Mouse (Mus musculus) kidney, postnatal 0 days (tissue): ENCODE measurements around the gene Zfp948. TPM values are rescaled to one million over a fixed set of nuclear protein-coding genes. Genes with fewer than 3 reads are reported as not detected.
"Not testable (repeated sequence)": the region's sequence is repeated elsewhere in the genome, so short reads cannot be mapped to it uniquely, and the experiment has no call there.

Experiments used
- ATAC-seq: fragments of 200-750 bp; cut with Nextera tagmentation; replicated peaks from 2 replicates; pipeline ENCODE4 v1.8.0; 2017; ENCODE audit warnings: low read depth, moderate number of reproducible peaks, moderate TSS enrichment, moderate library complexity; ENCODE audit not compliant: low FRiP score
- DNase-seq: peaks from one replicate; pipeline ENCODE4 v3.0.0-alpha.2; 2016; ENCODE audit warnings: low spot score
- H3K27ac ChIP-seq: fragments of 300-500 bp; sonication (generic); 2 replicates; pipeline ENCODE4 v1.5.1; 2014; ENCODE audit warnings: mild to moderate bottlenecking
- H3K27me3 ChIP-seq: fragments of 300-500 bp; sonication (generic); 2 replicates; pipeline ENCODE4 v1.6.1; 2014; ENCODE audit warnings: low read length, mixed read lengths; ENCODE audit not compliant: insufficient read depth
- H3K36me3 ChIP-seq: fragments of 300-500 bp; sonication (generic); 2 replicates; pipeline ENCODE4 v1.6.1; 2014; ENCODE audit warnings: low read length, mixed read lengths; ENCODE audit not compliant: insufficient read depth
- H3K4me1 ChIP-seq: fragments of 300-500 bp; sonication (generic); replicated peaks from 2 replicates; pipeline ENCODE4 v1.6.1; 2014; ENCODE audit warnings: antibody characterized with exemption, low read length, mixed read lengths; ENCODE audit not compliant: insufficient read depth
- H3K4me2 ChIP-seq: fragments of 300-500 bp; sonication (generic); 2 replicates; pipeline ENCODE4 v1.6.1; 2014; ENCODE audit warnings: mild to moderate bottlenecking, low read length, moderate library complexity, mixed read lengths
- H3K4me3 ChIP-seq: fragments of 300-500 bp; sonication (generic); replicated peaks from 2 replicates; pipeline ENCODE4 v1.5.1; 2014; ENCODE audit warnings: low read depth, low read length
- H3K9ac ChIP-seq: fragments of 300-500 bp; sonication (generic); 2 replicates; pipeline ENCODE4 v1.6.1; 2014; ENCODE audit warnings: low read depth, low read length
- H3K9me3 ChIP-seq: fragments of 300-500 bp; sonication (generic); replicated peaks from 2 replicates; pipeline ENCODE4 v1.6.1; 2016; ENCODE audit warnings: low read length, inconsistent platforms, mixed read lengths
- CTCF ChIP-seq: IDR thresholded peaks from 2 replicates; pipeline ENCODE4 v1.5.1; 2016; ENCODE audit warnings: antibody characterized with exemption, low read depth, mild to moderate bottlenecking, moderate library complexity
- WGBS: fragments of 180-500 bp; shearing (Covaris S2); extraction: QIAGEN DNeasy Blood & Tissue Kit; methylation state at CpG from one replicate; pipeline ENCODE4 v1.1.7; 2014; 5-methylcytosine and 5-hydroxymethylcytosine counted together
- polyA plus RNA-seq: library from polyadenylated mRNA; unstranded; fragments of >200 nt; fragmentation: Nextera tagmentation; extraction: Ambion mirVana; gene quantifications from 2 replicates; pipeline ENCODE4 v1.2.1, GENCODE M21; 2015

The Zfp948 gene
- polyA plus RNA-seq, 1 experiment from 2014 or later = 13.6 TPM

DNA sequence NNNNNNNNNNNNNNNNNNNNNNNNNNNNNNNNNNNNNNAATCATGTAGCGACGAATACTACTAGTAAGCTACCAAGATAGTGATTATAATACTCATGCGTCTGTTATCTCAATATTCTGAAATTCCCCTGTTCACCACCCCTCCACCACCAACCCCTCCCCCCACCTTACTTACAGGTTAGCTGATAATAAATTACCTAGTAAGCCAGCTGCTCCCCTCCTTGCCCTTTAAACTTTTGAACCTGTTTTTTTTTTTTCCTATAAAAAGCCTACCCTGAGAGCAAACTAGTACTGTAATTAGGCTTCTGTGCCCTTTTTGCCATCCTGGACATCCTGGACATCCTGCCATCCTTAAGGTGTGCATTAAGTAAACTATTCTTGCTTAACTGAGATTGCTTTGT, 56.8 kb downstream of the Zfp948 start:
- Histone ChIP-seq H3K4me2 (no peak overlapping the region), H3K9me3 (no peaks in the 10 kb centered on the region), H3K36me3 (no peaks in the 10 kb centered on the region), H3K9ac (no peak overlapping the region), H3K4me1 (no peaks in the 10 kb centered on the region), H3K27me3 (no peaks in the 10 kb centered on the region), H3K27ac (no peak overlapping the region), H3K4me3 (no peak overlapping the region)
- no CpG with 5 or more reads among the region's 3 CpGs for WGBS
- no peak for TF ChIP-seq CTCF
- DNase-seq (no peak), ATAC-seq (no peak)

DNA sequence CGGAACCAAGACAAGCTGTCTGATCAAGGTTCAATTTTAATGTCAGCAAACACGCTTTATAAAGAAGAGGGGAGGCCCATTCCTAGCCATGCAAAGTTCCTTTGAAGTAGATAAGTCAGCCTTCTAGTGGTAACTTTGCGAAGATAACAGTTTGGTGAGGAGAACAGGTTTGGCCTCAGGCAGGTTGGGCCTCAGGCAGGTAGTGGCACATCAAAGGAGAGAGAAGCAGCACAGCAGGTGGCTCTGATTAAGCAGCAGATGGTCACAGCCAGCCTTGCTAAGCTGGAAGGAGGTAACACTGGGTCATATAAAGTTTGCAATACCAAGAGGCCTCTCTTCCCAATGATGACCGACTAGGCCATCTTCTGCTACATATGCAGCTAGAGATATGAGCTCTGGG, 69.0 kb downstream of the Zfp948 start:
- not testable (repeated sequence) for DNase-seq, H3K9me3 ChIP-seq, H3K27ac ChIP-seq, H3K36me3 ChIP-seq, H3K27me3 ChIP-seq, H3K4me2 ChIP-seq, ATAC-seq, H3K9ac ChIP-seq, H3K4me1 ChIP-seq, H3K4me3 ChIP-seq
- 65% methylated on average over 4 of the region's 4 CpGs for WGBS

Other genes with a start within 250 kb of the Zfp948 start
- gene Zfp677, start 183.3 kb upstream of the Zfp948 start, polyA plus RNA-seq = 3.5 and 4.2 TPM in 2 replicates
- 6.6 and 6.8 TPM in 2 replicates for gene Zfp54, start 143.8 kb upstream of the Zfp948 start, polyA plus RNA-seq
- gene Zfp51, start 116.6 kb upstream of the Zfp948 start, polyA plus RNA-seq = 14.1 and 14.7 TPM in 2 replicates
- gene Zfp53, start 78.0 kb upstream of the Zfp948 start, polyA plus RNA-seq = 11.5 and 12.0 TPM in 2 replicates
- 5.6 and 6.9 TPM in 2 replicates for gene Zfp52, start 31.5 kb upstream of the Zfp948 start, polyA plus RNA-seq
- gene Zfp983, start 83.6 kb downstream of the Zfp948 start, polyA plus RNA-seq = 2.7 and 3.4 TPM in 2 replicates
- 4.6 and 7.9 TPM in 2 replicates for gene Gm10226, start 124.9 kb downstream of the Zfp948 start, polyA plus RNA-seq
- gene Zfp760, start 140.7 kb downstream of the Zfp948 start, polyA plus RNA-seq = 10.3 and 11.0 TPM in 2 replicates
- 5.5 and 5.7 TPM in 2 replicates for gene Zfp229, start 163.8 kb downstream of the Zfp948 start, polyA plus RNA-seq